Mouse (Mus musculus): ENCODE data around the gene Pcdh9. TPM values are rescaled to one million over a fixed set of nuclear protein-coding genes. Genes with fewer than 3 reads are reported as not detected.

Gene Pcdh9
- total and polyA plus RNA-seq, 2 experiments = 0.01 to 0.37 TPM

- H3K27ac ChIP-seq (replicated peaks; ENCODE audit: insufficient read depth, low read depth, low read length) = no peak overlapping the region
- H3K4me3 ChIP-seq (ENCODE audit: insufficient read depth, low read depth, low read length) = no peak overlapping the region
- H3K27me3 ChIP-seq (ENCODE audit: control insufficient read depth, insufficient read depth, low read length) = no peaks in the 10 kb centered on the region
- no peaks in the 10 kb centered on the region for H3K4me1 ChIP-seq (ENCODE audit: control insufficient read depth, insufficient read depth, low read length)
- DNase-seq (ENCODE audit: extremely low read depth, low read depth, low spot score) = no peak
- H3K79me2 ChIP-seq (ENCODE audit: control insufficient read depth, insufficient read depth, low read length) = no peaks in the 10 kb centered on the region
- TF ChIP-seq CTCF (IDR thresholded peaks at IDR 0.05; ENCODE audit: low read depth, low read length) = no peak
- no peak for TF ChIP-seq POLR2A (IDR thresholded peaks at IDR 0.05; ENCODE audit: extremely low read depth, insufficient read depth, low read length)
- WGBS = 64% methylated on average over 2 of the region's 2 CpGs
- no peaks in the 10 kb centered on the region for H3K36me3 ChIP-seq (ENCODE audit: control insufficient read depth, insufficient read depth, low read length)
- H3K9ac ChIP-seq (ENCODE audit: low read depth, low read length) = no peak overlapping the region
Measured at GRCm38 (mm10) chr14:93199791-93200190, 690.7 kb downstream of the Pcdh9 start.

DNA sequence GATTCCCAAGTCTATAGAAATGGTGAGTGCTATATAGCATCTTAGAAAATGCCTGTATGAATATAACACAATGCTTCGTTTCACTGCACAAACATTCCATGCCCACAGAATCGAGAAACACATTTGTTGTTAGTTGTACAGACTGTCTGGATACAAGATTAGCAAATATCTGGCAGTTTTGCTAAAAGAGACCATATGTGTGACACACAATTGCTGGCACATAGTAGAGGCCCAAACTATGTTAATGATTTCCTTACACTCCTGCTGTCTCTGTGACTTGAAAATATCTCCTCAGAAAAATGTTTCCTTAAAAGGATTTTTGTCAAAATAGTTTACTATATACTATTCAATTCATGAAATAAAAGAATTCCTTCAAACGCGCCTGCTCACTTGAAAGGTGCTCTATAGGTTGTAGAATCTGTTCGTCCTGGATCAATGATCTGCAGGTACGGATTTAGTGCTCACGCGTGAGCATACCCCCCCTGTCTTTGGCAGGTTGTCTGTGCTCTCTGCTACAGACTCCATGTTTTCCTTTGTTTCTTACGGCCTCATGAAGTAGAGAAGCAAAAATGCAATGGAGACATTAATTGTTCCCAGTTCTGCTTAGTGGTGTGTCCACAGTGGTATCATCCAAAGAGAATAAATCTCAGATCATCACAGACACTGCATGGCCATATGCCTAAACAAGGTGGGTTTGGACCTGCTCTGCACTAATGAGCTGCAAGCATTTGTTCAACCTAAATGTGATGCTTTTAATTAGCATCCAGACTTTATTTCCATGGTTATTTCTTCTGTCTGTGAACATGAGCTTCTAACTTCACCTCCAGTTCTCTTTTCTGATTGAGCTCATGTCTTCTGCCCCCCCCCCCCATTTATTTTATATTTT is 707.6 kb downstream of the Pcdh9 start:
- Histone ChIP-seq H3K4me1 (ENCODE audit: control insufficient read depth, insufficient read depth, low read length) (no peaks in the 10 kb centered on the region), H3K9ac (ENCODE audit: low read depth, low read length) (no peak overlapping the region), H3K27me3 (ENCODE audit: control insufficient read depth, insufficient read depth, low read length) (no peaks in the 10 kb centered on the region), H3K79me2 (ENCODE audit: control insufficient read depth, insufficient read depth, low read length) (no peaks in the 10 kb centered on the region), H3K4me3 (ENCODE audit: insufficient read depth, low read depth, low read length) (no peak overlapping the region), H3K36me3 (ENCODE audit: control insufficient read depth, insufficient read depth, low read length) (no peaks in the 10 kb centered on the region), H3K27ac (replicated peaks; ENCODE audit: insufficient read depth, low read depth, low read length) (no peak overlapping the region)
- no peak for TF ChIP-seq POLR2A (IDR thresholded peaks at IDR 0.05; ENCODE audit: extremely low read depth, insufficient read depth, low read length)
- TF ChIP-seq CTCF (IDR thresholded peaks at IDR 0.05; ENCODE audit: low read depth, low read length) = no peak
- 84% methylated on average over 9 of the region's 9 CpGs for WGBS
- no peak for DNase-seq (ENCODE audit: extremely low read depth, low read depth, low spot score)

GRCm38 (mm10) chr14:93169201-93169600 is 721.3 kb downstream of the Pcdh9 start:
- H3K27me3 ChIP-seq (ENCODE audit: control insufficient read depth, insufficient read depth, low read length) = no peaks in the 10 kb centered on the region
- no peak for TF ChIP-seq POLR2A (IDR thresholded peaks at IDR 0.05; ENCODE audit: extremely low read depth, insufficient read depth, low read length)
- TF ChIP-seq CTCF (IDR thresholded peaks at IDR 0.05; ENCODE audit: low read depth, low read length) = no peak
- DNase-seq (ENCODE audit: extremely low read depth, low read depth, low spot score) = no peak
- H3K4me1 ChIP-seq (ENCODE audit: control insufficient read depth, insufficient read depth, low read length) = no peaks in the 10 kb centered on the region
- no peak overlapping the region for H3K27ac ChIP-seq (replicated peaks; ENCODE audit: insufficient read depth, low read depth, low read length)
- H3K36me3 ChIP-seq (ENCODE audit: control insufficient read depth, insufficient read depth, low read length) = no peaks in the 10 kb centered on the region
- H3K9ac ChIP-seq (ENCODE audit: low read depth, low read length) = no peak overlapping the region
- H3K4me3 ChIP-seq (ENCODE audit: insufficient read depth, low read depth, low read length) = no peak overlapping the region
- H3K79me2 ChIP-seq (ENCODE audit: control insufficient read depth, insufficient read depth, low read length) = no peaks in the 10 kb centered on the region

- TF ChIP-seq CTCF (IDR thresholded peaks at IDR 0.05; ENCODE audit: low read depth, low read length) = no peak
- no peak for TF ChIP-seq POLR2A (IDR thresholded peaks at IDR 0.05; ENCODE audit: extremely low read depth, insufficient read depth, low read length)
Measured at GRCm38 (mm10) chr14:93168367-93168766, 722.1 kb downstream of the Pcdh9 start.

DNA sequence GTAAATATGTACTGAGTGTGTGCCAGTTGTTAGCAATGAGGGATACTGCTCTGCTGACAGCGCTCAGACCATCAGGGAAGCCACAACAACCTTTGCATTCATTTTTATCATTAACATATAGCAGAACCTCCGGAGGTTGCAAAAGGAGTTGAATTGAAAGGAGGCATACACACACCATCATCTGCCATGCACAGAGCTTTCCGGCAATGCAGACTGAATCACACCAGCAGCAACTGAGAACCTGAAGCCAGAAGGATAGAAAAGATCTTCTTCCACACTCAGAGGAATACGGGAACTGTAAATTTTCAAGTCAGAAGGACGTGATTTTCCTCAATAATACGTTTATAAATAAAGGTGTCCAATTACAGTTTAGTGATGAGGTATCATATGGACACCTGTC is 747.1 kb downstream of the Pcdh9 start:
- no peak for TF ChIP-seq POLR2A (IDR thresholded peaks at IDR 0.05; ENCODE audit: extremely low read depth, insufficient read depth, low read length)
- no peak for TF ChIP-seq CTCF (IDR thresholded peaks at IDR 0.05; ENCODE audit: low read depth, low read length)
- Histone ChIP-seq H3K9ac (ENCODE audit: low read depth, low read length) (no peak overlapping the region), H3K4me3 (ENCODE audit: insufficient read depth, low read depth, low read length) (no peak overlapping the region), H3K4me1 (ENCODE audit: control insufficient read depth, insufficient read depth, low read length) (no peaks in the 10 kb centered on the region), H3K27ac (replicated peaks; ENCODE audit: insufficient read depth, low read depth, low read length) (no peak overlapping the region), H3K36me3 (ENCODE audit: control insufficient read depth, insufficient read depth, low read length) (no peaks in the 10 kb centered on the region), H3K27me3 (ENCODE audit: control insufficient read depth, insufficient read depth, low read length) (no peaks in the 10 kb centered on the region), H3K79me2 (ENCODE audit: control insufficient read depth, insufficient read depth, low read length) (no peaks in the 10 kb centered on the region)
- no peak for DNase-seq (ENCODE audit: extremely low read depth, low read depth, low spot score)
- 86% methylated on average over 6 of the region's 6 CpGs for WGBS

More at GRCm38 (mm10) chr14:93168367-93168766, 722.1 kb downstream of the Pcdh9 start:
- 77% methylated on average over 2 of the region's 2 CpGs for WGBS
- no peaks in the 10 kb centered on the region for H3K79me2 ChIP-seq (ENCODE audit: control insufficient read depth, insufficient read depth, low read length)
- no peak overlapping the region for H3K9ac ChIP-seq (ENCODE audit: low read depth, low read length)
- no peaks in the 10 kb centered on the region for H3K36me3 ChIP-seq (ENCODE audit: control insufficient read depth, insufficient read depth, low read length)
- no peak overlapping the region for H3K27ac ChIP-seq (replicated peaks; ENCODE audit: insufficient read depth, low read depth, low read length)
- DNase-seq (ENCODE audit: extremely low read depth, low read depth, low spot score) = no peak
- H3K4me1 ChIP-seq (ENCODE audit: control insufficient read depth, insufficient read depth, low read length) = no peaks in the 10 kb centered on the region
- H3K27me3 ChIP-seq (ENCODE audit: control insufficient read depth, insufficient read depth, low read length) = no peaks in the 10 kb centered on the region
- H3K4me3 ChIP-seq (ENCODE audit: insufficient read depth, low read depth, low read length) = no peak overlapping the region

- DNase-seq (ENCODE audit: extremely low read depth, low read depth, low spot score) = no peak
- no peak overlapping the region for H3K9ac ChIP-seq (ENCODE audit: low read depth, low read length)
- 71% methylated on average over 4 of the region's 4 CpGs for WGBS
- no peaks in the 10 kb centered on the region for H3K36me3 ChIP-seq (ENCODE audit: control insufficient read depth, insufficient read depth, low read length)
- TF ChIP-seq CTCF (IDR thresholded peaks at IDR 0.05; ENCODE audit: low read depth, low read length) = no peak
- no peak for TF ChIP-seq POLR2A (IDR thresholded peaks at IDR 0.05; ENCODE audit: extremely low read depth, insufficient read depth, low read length)
- no peak overlapping the region for H3K4me3 ChIP-seq (ENCODE audit: insufficient read depth, low read depth, low read length)
- H3K27me3 ChIP-seq (ENCODE audit: control insufficient read depth, insufficient read depth, low read length) = no peaks in the 10 kb centered on the region
- H3K27ac ChIP-seq (replicated peaks; ENCODE audit: insufficient read depth, low read depth, low read length) = no peak overlapping the region
- no peaks in the 10 kb centered on the region for H3K79me2 ChIP-seq (ENCODE audit: control insufficient read depth, insufficient read depth, low read length)
- H3K4me1 ChIP-seq (ENCODE audit: control insufficient read depth, insufficient read depth, low read length) = no peaks in the 10 kb centered on the region
Measured at GRCm38 (mm10) chr14:93142076-93142475, 748.4 kb downstream of the Pcdh9 start.

Data from liver, adult 2 months (tissue).